Mouse (Mus musculus) heart, postnatal 0 days (tissue): Measurements from ENCODE around the gene Pafah1b1. TPM values are rescaled to one million over a fixed set of nuclear protein-coding genes. Genes with fewer than 3 reads are reported as not detected.
A peak's percentile ranks its signal among the peaks of the same experiment; 100 is the strongest.

Source experiments
- ATAC-seq: fragments of 200-750 bp; cut with Nextera tagmentation; 2 replicates; pipeline ENCODE4 v1.8.0; 2017; ENCODE audit warnings: low read depth, moderate number of reproducible peaks, moderate library complexity; ENCODE audit not compliant: insufficient read depth
- DNase-seq: peaks from one replicate; pipeline ENCODE4 v3.0.0-alpha.2; 2016; ENCODE audit warnings: low spot score
- H3K27ac ChIP-seq: fragments of 300-500 bp; sonication (generic); 2 replicates; pipeline ENCODE4 v1.5.1; 2014; ENCODE audit warnings: low read depth, mild to moderate bottlenecking
- H3K27me3 ChIP-seq: fragments of 300-500 bp; sonication (generic); 2 replicates; pipeline ENCODE4 v1.6.1; 2014; ENCODE audit warnings: low read length, mixed read lengths; ENCODE audit not compliant: control insufficient read depth, insufficient read depth
- H3K36me3 ChIP-seq: fragments of 300-500 bp; sonication (generic); replicated peaks from 2 replicates; pipeline ENCODE4 v1.6.1; 2014; ENCODE audit warnings: low read length, mixed read lengths; ENCODE audit not compliant: control insufficient read depth, insufficient read depth
- H3K4me1 ChIP-seq: fragments of 300-500 bp; sonication (generic); 2 replicates; pipeline ENCODE4 v1.6.1; 2014; ENCODE audit warnings: antibody characterized with exemption; ENCODE audit not compliant: control insufficient read depth, insufficient read depth
- H3K4me2 ChIP-seq: fragments of 300-500 bp; sonication (generic); 2 replicates; pipeline ENCODE4 v1.6.1; 2014; ENCODE audit warnings: low read depth, mild to moderate bottlenecking, low read length, moderate library complexity
- H3K4me3 ChIP-seq: fragments of 300-500 bp; sonication (generic); 2 replicates; pipeline ENCODE4 v1.5.1; 2014; ENCODE audit warnings: low read depth, low read length
- H3K9ac ChIP-seq: fragments of 300-500 bp; sonication (generic); replicated peaks from 2 replicates; pipeline ENCODE4 v1.6.1; 2014; ENCODE audit warnings: low read depth, low read length, mixed read lengths
- H3K9me3 ChIP-seq: fragments of 300-500 bp; sonication (generic); replicated peaks from 2 replicates; pipeline ENCODE4 v1.6.1; 2016; ENCODE audit warnings: low read length; ENCODE audit not compliant: control insufficient read depth
- CTCF ChIP-seq: IDR thresholded peaks from 2 replicates; pipeline ENCODE4 v1.5.1; 2016; ENCODE audit warnings: antibody characterized with exemption, control low read depth, low read depth
- EP300 ChIP-seq: IDR thresholded peaks from 2 replicates; pipeline ENCODE4 v1.6.1; 2016; ENCODE audit warnings: antibody characterized with exemption, low read depth
- WGBS: fragments of 180-500 bp; shearing (Covaris S2); extraction: QIAGEN DNeasy Blood & Tissue Kit; methylation state at CpG from one replicate; pipeline ENCODE4 v1.1.7; 2014; 5-methylcytosine and 5-hydroxymethylcytosine counted together
- polyA plus RNA-seq: library from polyadenylated mRNA; unstranded; fragments of >200 nt; fragmentation: Nextera tagmentation; extraction: Ambion mirVana; gene quantifications from 2 replicates; pipeline ENCODE4 v1.2.1, GENCODE M21; 2015
- total RNA-seq: library from RNA; depleted of rRNA; stranded (reverse); fragments of >200 nt; gene quantifications from 2 replicates; pipeline ENCODE4 v1.2.3, GENCODE M21; 2014; ENCODE audit warnings: low replicate concordance

The Pafah1b1 gene
- total and polyA plus RNA-seq, 2 experiments from 2014 or later: 62.9 to 78.4 TPM

- Histone ChIP-seq H3K27ac (no peak overlapping the region), H3K9ac (no peak overlapping the region), H3K4me3 (no peak overlapping the region), H3K4me2 (no peak overlapping the region), H3K4me1 (no peaks in the 10 kb centered on the region), H3K9me3 (no peaks in the 10 kb centered on the region), H3K27me3 (no peaks in the 10 kb centered on the region), H3K36me3 (peaks cover 100% of the 10 kb centered on the region)
- no peak for ATAC-seq
- TF ChIP-seq EP300 (no peak), CTCF (no peak)
- DNase-seq: no peak
- 82% methylated on average over 6 of the region's 6 CpGs for WGBS
These were observed 62.2 kb downstream of the Pafah1b1 start for GRCm38 (mm10) chr11:74662221-74662620.

GRCm38 (mm10) chr11:74661641-74662040, 62.8 kb downstream of the Pafah1b1 start:
- TF ChIP-seq CTCF: no peak
- Histone ChIP-seq H3K36me3 (peaks cover 100% of the 10 kb centered on the region), H3K9ac (no peak overlapping the region), H3K4me1 (no peaks in the 10 kb centered on the region), H3K4me2 (no peak overlapping the region), H3K27ac (no peak overlapping the region), H3K27me3 (no peaks in the 10 kb centered on the region), H3K9me3 (no peaks in the 10 kb centered on the region), H3K4me3 (no peak overlapping the region)
- DNase-seq: no peak
- WGBS: 87% methylated on average over 19 of the region's 19 CpGs
- ATAC-seq: no peak

DNA sequence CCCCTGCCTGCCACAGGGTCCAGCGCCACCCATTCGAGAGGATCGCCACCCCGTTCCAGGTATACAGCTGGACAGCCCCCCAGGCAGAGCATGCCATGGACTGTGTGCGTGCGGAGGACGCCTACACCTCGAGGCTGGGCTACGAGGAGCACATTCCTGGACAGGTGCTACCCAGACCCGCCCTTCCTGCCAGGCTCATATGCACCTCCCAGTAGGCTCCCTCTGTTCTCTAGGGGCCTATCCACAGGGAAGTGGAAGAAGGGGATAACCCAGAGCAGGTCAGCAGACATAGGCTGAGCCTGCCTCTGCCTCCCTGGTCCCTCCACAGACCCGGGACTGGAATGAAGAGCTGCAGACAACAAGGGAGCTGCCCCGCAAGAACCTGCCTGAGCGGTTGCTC, 64.1 kb downstream of the Pafah1b1 start:
- no peak overlapping the region for H3K4me2 ChIP-seq

DNA sequence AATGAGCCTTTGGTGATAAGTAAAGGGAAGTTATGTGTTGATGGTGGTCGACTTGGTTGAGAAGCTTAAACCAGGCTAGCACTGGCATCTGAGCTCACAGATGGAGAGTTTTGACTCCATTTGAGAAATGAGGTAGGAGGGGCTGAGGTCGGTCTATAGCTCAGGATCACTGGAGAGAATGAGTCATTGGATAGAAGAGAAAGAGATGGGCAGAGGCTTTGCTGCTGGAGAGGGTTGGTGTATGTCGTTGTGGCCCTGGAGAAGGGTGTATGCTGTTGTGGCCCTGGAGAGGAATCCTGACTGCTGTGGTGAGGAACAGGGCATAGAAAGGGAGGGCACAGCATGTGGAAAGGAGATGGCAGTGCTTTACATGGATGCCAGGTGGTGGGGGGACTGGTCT, 68.5 kb downstream of the Pafah1b1 start:
- DNase-seq (no peak), ATAC-seq (no peak)
- Histone ChIP-seq H3K4me2 (no peak overlapping the region), H3K36me3 (peaks cover 47% of the 10 kb centered on the region), H3K9me3 (no peaks in the 10 kb centered on the region), H3K4me1 (peaks cover 33% of the 10 kb centered on the region), H3K9ac (no peak overlapping the region), H3K27ac (0 out of 2 replicates have a peak overlapping the region, but pooled peaks have one; percentile 4), H3K4me3 (no peak overlapping the region), H3K27me3 (no peaks in the 10 kb centered on the region)
- TF ChIP-seq CTCF (no peak), EP300 (no peak)
- 53% methylated on average over 3 of the region's 3 CpGs for WGBS

More for the DNA sequence above, 64.1 kb downstream of the Pafah1b1 start:
- WGBS: 90% methylated on average over 13 of the region's 13 CpGs
- Histone ChIP-seq H3K4me3 (no peak overlapping the region), H3K9ac (no peak overlapping the region), H3K9me3 (no peaks in the 10 kb centered on the region), H3K27me3 (no peaks in the 10 kb centered on the region), H3K27ac (no peak overlapping the region), H3K36me3 (peaks cover 91% of the 10 kb centered on the region), H3K4me1 (peaks cover under 1% of the 10 kb centered on the region; the same call in 1 of the 2 replicates)
- ATAC-seq (no peak), DNase-seq (no peak)
- TF ChIP-seq CTCF: no peak
- TF ChIP-seq EP300: no peak

- DNase-seq (peak; percentile 77), ATAC-seq (peak; percentile 31)
- Histone ChIP-seq H3K36me3 (peaks cover 22% of the 10 kb centered on the region), H3K27ac (peak overlapping the region; percentile 94), H3K4me3 (peak overlapping the region; percentile 6), H3K4me2 (peak overlapping the region; percentile 96), H3K9ac (peak overlapping the region; percentile 42), H3K9me3 (no peaks in the 10 kb centered on the region), H3K27me3 (no peaks in the 10 kb centered on the region), H3K4me1 (peaks cover 40% of the 10 kb centered on the region)
- TF ChIP-seq CTCF (no peak), EP300 (no peak)
- WGBS: 40% methylated on average over 6 of the region's 6 CpGs
These were observed 71.1 kb downstream of the Pafah1b1 start for GRCm38 (mm10) chr11:74653385-74653784.

GRCm38 (mm10) chr11:74652791-74653191, 71.7 kb downstream of the Pafah1b1 start:
- WGBS: 44% methylated on average over 4 of the region's 4 CpGs
- ATAC-seq: no peak
- DNase-seq: no peak
- Histone ChIP-seq H3K9me3 (no peaks in the 10 kb centered on the region), H3K36me3 (peaks cover 16% of the 10 kb centered on the region), H3K4me2 (peak overlapping the region; percentile 96), H3K4me1 (peaks cover 40% of the 10 kb centered on the region), H3K4me3 (peak overlapping the region; percentile 6), H3K9ac (peak overlapping the region; percentile 42), H3K27me3 (no peaks in the 10 kb centered on the region), H3K27ac (peak overlapping the region; percentile 94)
- TF ChIP-seq CTCF (no peak), EP300 (no peak)
